Comparison of ENCODE assay signal across 10 mouse cellular contexts in the genomic region with DNA sequence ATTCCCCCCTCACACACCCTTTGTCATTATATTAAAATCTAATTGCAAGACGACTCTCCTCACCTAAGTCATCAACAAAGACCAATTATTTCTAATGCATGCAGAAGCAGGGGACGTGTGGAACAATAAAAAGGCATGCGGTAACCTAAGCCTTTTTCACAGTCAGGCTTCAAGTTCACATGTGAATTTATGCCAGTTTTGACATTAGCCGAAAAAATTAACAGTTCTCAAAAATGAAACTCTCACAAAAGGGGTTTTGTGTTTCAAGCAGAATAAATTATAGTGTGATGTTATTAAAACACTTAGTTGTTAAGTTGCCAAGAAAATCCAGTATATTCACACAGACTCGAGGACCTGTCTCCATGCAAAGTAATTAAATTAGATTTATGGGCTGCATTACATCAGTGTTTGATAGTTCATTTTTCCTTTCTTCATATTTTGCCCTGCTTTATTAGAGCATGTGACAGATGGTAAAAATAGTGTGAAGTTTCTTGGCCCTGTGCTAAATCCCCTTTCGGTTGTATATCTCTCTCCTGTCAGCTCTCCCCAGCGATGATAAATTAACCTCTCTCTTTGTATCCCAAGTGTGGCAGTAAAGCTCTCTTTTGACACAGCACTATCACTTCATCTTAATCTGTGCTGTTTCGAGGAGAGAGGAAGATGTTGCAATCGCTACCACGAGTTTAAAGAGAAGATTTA.
DNase-seq lines count a peak whose midpoint lies in the region; ATAC-seq and TF ChIP-seq lines count a peak whose summit lies in the region.
"Had no signal": no experiment of that assay in that cellular context is flagged by ENCODE, and none has a peak within 500 bp of the region (broad histone marks: within the 10 kb centered on the region; RNA-seq: fewer than 3 reads in every experiment).

No protein-coding gene starts in this region.

- no peak for TF ChIP-seq EP300 in heart, adult 2 months (IDR thresholded peaks at IDR 0.05; ENCODE audit: insufficient read depth, low read depth, low read length)

- H3K27ac ChIP-seq in hindbrain, embryonic 14.5 days, result peak overlapping the region; percentile 60
- no peak overlapping the region; the same call in 1 of the 2 replicates for H3K27ac ChIP-seq in midbrain, embryonic 16.5 days (ENCODE audit: low read length)
- H3K27ac ChIP-seq in liver, embryonic 11.5 days (ENCODE audit: low read depth, low read length), result no peak overlapping the region
- H3K27ac ChIP-seq in heart, adult 2 months, result no peak overlapping the region
- H3K27ac ChIP-seq: embryonic facial prominence, embryonic 13.5 days; heart, embryonic 13.5 days had no signal

- TF ChIP-seq POLR2A in heart, adult 2 months (IDR thresholded peaks at IDR 0.05; ENCODE audit: insufficient read depth, low read depth, low read length), result no peak

- DNase-seq in lung, postnatal 36 days, result peak; percentile 21
- DNase-seq in lung, adult 18-20 months, result no peak
- peak; percentile 22 for DNase-seq in brain, embryonic 18.5 days (ENCODE audit: low read depth, low spot score)
- peak; percentile 57 for DNase-seq in hindbrain, embryonic 14.5 days (ENCODE audit: low spot score)
- DNase-seq in cerebellum, adult 9-11 months, result no peak
- no peak for DNase-seq in liver, embryonic 11.5 days (ENCODE audit: low spot score)
- no peak for DNase-seq in heart, adult 2 months

- no peaks in the 10 kb centered on the region for H3K79me2 ChIP-seq in heart, adult 2 months (replicated peaks; ENCODE audit: control insufficient read depth, insufficient read depth, low read length)

- H3K4me2 ChIP-seq in hindbrain, embryonic 14.5 days (replicated peaks), result no peak overlapping the region
- H3K4me2 ChIP-seq in midbrain, embryonic 16.5 days (ENCODE audit: low read length), result no peak overlapping the region
- H3K4me2 ChIP-seq in liver, embryonic 11.5 days, result no peak overlapping the region
- H3K4me2 ChIP-seq: embryonic facial prominence, embryonic 13.5 days; heart, embryonic 13.5 days had no signal

- H3K4me3 ChIP-seq in hindbrain, embryonic 14.5 days (replicated peaks; ENCODE audit: low read length), result no peak overlapping the region
- H3K4me3 ChIP-seq in midbrain, embryonic 16.5 days (ENCODE audit: low read depth, low read length), result no peak overlapping the region
- no peak overlapping the region for H3K4me3 ChIP-seq in liver, embryonic 11.5 days (ENCODE audit: low read depth, low read length)
- H3K4me3 ChIP-seq in heart, adult 2 months, result no peak overlapping the region
- H3K4me3 ChIP-seq: embryonic facial prominence, embryonic 13.5 days; heart, embryonic 13.5 days had no signal

- WGBS in hindbrain, embryonic 14.5 days, result 35% methylated on average over 10 of the region's 10 CpGs
- WGBS in midbrain, embryonic 16.5 days, result 31% methylated on average over 10 of the region's 10 CpGs
- 49% methylated on average over 10 of the region's 10 CpGs for WGBS in liver, embryonic 11.5 days
- 56% methylated on average over 10 of the region's 10 CpGs for WGBS in heart, adult 2 months

- TF ChIP-seq CTCF in heart, adult 2 months (IDR thresholded peaks at IDR 0.05), result no peak

- H3K9ac ChIP-seq in hindbrain, embryonic 14.5 days, result peak overlapping the region; percentile 13; the same call in 1 of the 2 replicates
- H3K9ac ChIP-seq in midbrain, embryonic 16.5 days (ENCODE audit: low read depth, low read length), result no peak overlapping the region
- H3K9ac ChIP-seq in liver, embryonic 11.5 days (ENCODE audit: low read depth, low read length), result no peak overlapping the region
- no peak overlapping the region for H3K9ac ChIP-seq in heart, adult 2 months (ENCODE audit: low read depth, low read length)
- H3K9ac ChIP-seq: embryonic facial prominence, embryonic 13.5 days; heart, embryonic 13.5 days had no signal

- H3K4me1 ChIP-seq in hindbrain, embryonic 14.5 days (replicated peaks; ENCODE audit: control insufficient read depth, insufficient read depth, low read length), result peaks cover 20% of the 10 kb centered on the region
- peaks cover 10% of the 10 kb centered on the region for H3K4me1 ChIP-seq in midbrain, embryonic 16.5 days (ENCODE audit: control insufficient read depth, insufficient read depth, low read length)
- no peaks in the 10 kb centered on the region for H3K4me1 ChIP-seq in liver, embryonic 11.5 days (replicated peaks; ENCODE audit: control insufficient read depth, insufficient read depth, low read length)
- H3K4me1 ChIP-seq in heart, adult 2 months (ENCODE audit: control insufficient read depth, insufficient read depth, low read length), result no peaks in the 10 kb centered on the region

- no peaks in the 10 kb centered on the region for H3K9me3 ChIP-seq in hindbrain, embryonic 14.5 days (ENCODE audit: control insufficient read depth, low read length)
- H3K9me3 ChIP-seq in midbrain, embryonic 16.5 days (replicated peaks; ENCODE audit: control insufficient read depth, low read length, poor library complexity, severe bottlenecking), result no peaks in the 10 kb centered on the region
- H3K9me3 ChIP-seq in liver, embryonic 11.5 days (ENCODE audit: control insufficient read depth, low read length), result no peaks in the 10 kb centered on the region
- H3K9me3 ChIP-seq: embryonic facial prominence, embryonic 13.5 days; heart, embryonic 13.5 days had no signal

- ATAC-seq in hindbrain, embryonic 14.5 days (ENCODE audit: low FRiP score), result peak; percentile 62; the same call in 1 of the 2 replicates
- peak; percentile 33; the same call in 1 of the 2 replicates for ATAC-seq in midbrain, embryonic 16.5 days
- no peak for ATAC-seq in liver, embryonic 11.5 days (replicated peaks; ENCODE audit: low FRiP score)

- no peaks in the 10 kb centered on the region for H3K36me3 ChIP-seq in hindbrain, embryonic 14.5 days (replicated peaks; ENCODE audit: control insufficient read depth, insufficient read depth)
- no peaks in the 10 kb centered on the region for H3K36me3 ChIP-seq in midbrain, embryonic 16.5 days (ENCODE audit: control insufficient read depth, insufficient read depth, low read length)
- H3K36me3 ChIP-seq in liver, embryonic 11.5 days (ENCODE audit: control insufficient read depth, insufficient read depth, low read length), result no peaks in the 10 kb centered on the region
- no peaks in the 10 kb centered on the region for H3K36me3 ChIP-seq in heart, adult 2 months (ENCODE audit: control insufficient read depth, insufficient read depth, low read length)
- H3K36me3 ChIP-seq: embryonic facial prominence, embryonic 13.5 days; heart, embryonic 13.5 days had no signal

- intact Hi-C loops in heart, adult 2 months (cut with DNase I), result loop anchor here (5.0 to 10.0 kb wide), 2 partner anchors 193 to 345 kb away; no protein-coding TSS in a partner anchor

- no peaks in the 10 kb centered on the region for H3K27me3 ChIP-seq in hindbrain, embryonic 14.5 days (ENCODE audit: control insufficient read depth, insufficient read depth, low read length)
- no peaks in the 10 kb centered on the region for H3K27me3 ChIP-seq in midbrain, embryonic 16.5 days (ENCODE audit: control insufficient read depth, insufficient read depth, low read depth, low read length)
- H3K27me3 ChIP-seq in liver, embryonic 11.5 days (replicated peaks; ENCODE audit: control insufficient read depth, insufficient read depth, low read length), result 0 out of 2 replicates have a peak, but pooled peaks cover 3% of the 10 kb centered on the region
- no peaks in the 10 kb centered on the region for H3K27me3 ChIP-seq in heart, adult 2 months (ENCODE audit: control insufficient read depth, insufficient read depth, low read length)
- H3K27me3 ChIP-seq: embryonic facial prominence, embryonic 13.5 days had no signal

Comparison
In these comparisons a context has a peak if more than half of its experiments do, and no peak if none do; other contexts are left out.
1. DNase-seq: peak in lung, postnatal 36 days (single experiment), brain, embryonic 18.5 days (single experiment) and hindbrain, embryonic 14.5 days (single experiment); none in lung, adult 18-20 months (0 of 2), cerebellum, adult 9-11 months (single experiment), liver, embryonic 11.5 days (single experiment) and heart, adult 2 months (0 of 2).